Mouse (Mus musculus) limb, embryonic 10.5 days (tissue): ENCODE results near the gene Slc35b1. TPM values are rescaled to one million over a fixed set of nuclear protein-coding genes. Genes with fewer than 3 reads are reported as not detected.

Source experiments
- DNase-seq: peaks from one replicate; pipeline ENCODE4 v3.0.0-alpha.2; 2017; ENCODE audit warnings: low spot score
- H3K27ac ChIP-seq: fragments of 300-500 bp; sonication (generic); 2 replicates; pipeline ENCODE4 v1.5.1; 2016; ENCODE audit warnings: mild to moderate bottlenecking
- H3K27me3 ChIP-seq: fragments of 300-500 bp; sonication (generic); 2 replicates; pipeline ENCODE4 v1.6.1; 2016; ENCODE audit warnings: low read depth, mild to moderate bottlenecking; ENCODE audit not compliant: poor library complexity, severe bottlenecking
- H3K36me3 ChIP-seq: fragments of 300-500 bp; sonication (generic); 2 replicates; pipeline ENCODE4 v1.6.1; 2016; ENCODE audit warnings: mild to moderate bottlenecking, moderate library complexity
- H3K4me1 ChIP-seq: fragments of 300-500 bp; sonication (generic); 2 replicates; pipeline ENCODE4 v1.6.1; 2016
- H3K4me3 ChIP-seq: fragments of 300-500 bp; sonication (generic); 2 replicates; pipeline ENCODE4 v1.5.1; 2016; ENCODE audit warnings: mild to moderate bottlenecking, moderate library complexity
- H3K9me3 ChIP-seq: fragments of 300-500 bp; sonication (generic); replicated peaks from 2 replicates; pipeline ENCODE4 v1.6.1; 2016; ENCODE audit warnings: mild to moderate bottlenecking
- WGBS: fragments of 180-500 bp; shearing (Covaris S2); methylation state at CpG from one replicate; pipeline ENCODE4 v1.1.7; 2016; 5-methylcytosine and 5-hydroxymethylcytosine counted together
- polyA plus RNA-seq: library from polyadenylated mRNA; unstranded; fragments of >200 nt; fragmentation: Nextera tagmentation; extraction: Ambion mirVana; gene quantifications from 2 replicates; pipeline ENCODE4 v1.2.1, GENCODE M21; 2016

Gene Slc35b1
- polyA plus RNA-seq, 1 experiment from 2014 or later: 132 TPM

- DNase-seq: no peak
- Histone ChIP-seq H3K9me3 (no peaks in the 10 kb centered on the region), H3K27me3 (no peaks in the 10 kb centered on the region), H3K27ac (no peak overlapping the region), H3K4me1 (no peaks in the 10 kb centered on the region), H3K4me3 (no peak overlapping the region), H3K36me3 (peaks cover 27% of the 10 kb centered on the region)
- WGBS: 95% methylated on average over 9 of the region's 9 CpGs
Measured at GRCm38 (mm10) chr11:95353226-95353625, 31.3 kb upstream of the Slc35b1 start.

GRCm38 (mm10) chr11:95354228-95354944 is 30.1 kb upstream of the Slc35b1 start:
- Histone ChIP-seq H3K9me3 (no peaks in the 10 kb centered on the region), H3K27ac (no peak overlapping the region), H3K36me3 (peaks cover 19% of the 10 kb centered on the region; the same call in 1 of the 2 replicates), H3K4me3 (no peak overlapping the region), H3K4me1 (no peaks in the 10 kb centered on the region), H3K27me3 (no peaks in the 10 kb centered on the region)
- DNase-seq: no peak
- WGBS: 90% methylated on average over 14 of the region's 14 CpGs

GRCm38 (mm10) chr11:95354945-95355660 is 29.4 kb upstream of the Slc35b1 start:
- H3K36me3 ChIP-seq: peaks cover 17% of the 10 kb centered on the region; the same call in 1 of the 2 replicates
- no peaks in the 10 kb centered on the region for H3K27me3 ChIP-seq
- H3K27ac ChIP-seq: no peak overlapping the region
- DNase-seq: no peak
- 90% methylated on average over 12 of the region's 12 CpGs for WGBS
- H3K4me3 ChIP-seq: no peak overlapping the region
- no peaks in the 10 kb centered on the region for H3K4me1 ChIP-seq
- no peaks in the 10 kb centered on the region for H3K9me3 ChIP-seq

- H3K9me3 ChIP-seq: no peaks in the 10 kb centered on the region
- no peaks in the 10 kb centered on the region for H3K4me1 ChIP-seq
- DNase-seq: no peak
- no peaks in the 10 kb centered on the region for H3K27me3 ChIP-seq
- WGBS: 96% methylated on average over 5 of the region's 5 CpGs
- no peak overlapping the region for H3K4me3 ChIP-seq
- H3K27ac ChIP-seq: no peak overlapping the region
- H3K36me3 ChIP-seq: peaks cover 14% of the 10 kb centered on the region; the same call in 1 of the 2 replicates
Measured at GRCm38 (mm10) chr11:95355661-95356011, 28.9 kb upstream of the Slc35b1 start.

- Histone ChIP-seq H3K4me1 (no peaks in the 10 kb centered on the region), H3K27ac (no peak overlapping the region), H3K4me3 (no peak overlapping the region), H3K27me3 (no peaks in the 10 kb centered on the region), H3K36me3 (peaks cover 10% of the 10 kb centered on the region; the same call in 1 of the 2 replicates), H3K9me3 (no peaks in the 10 kb centered on the region)
- DNase-seq: no peak
- 90% methylated on average over 7 of the region's 7 CpGs for WGBS
Measured at GRCm38 (mm10) chr11:95356039-95356438, 28.5 kb upstream of the Slc35b1 start.

GRCm38 (mm10) chr11:95356469-95357273 is 27.8 kb upstream of the Slc35b1 start:
- Histone ChIP-seq H3K4me3 (no peak overlapping the region), H3K27ac (no peak overlapping the region), H3K9me3 (no peaks in the 10 kb centered on the region), H3K4me1 (no peaks in the 10 kb centered on the region), H3K36me3 (peaks cover 10% of the 10 kb centered on the region; the same call in 1 of the 2 replicates), H3K27me3 (no peaks in the 10 kb centered on the region)
- 87% methylated on average over 17 of the region's 17 CpGs for WGBS
- no peak for DNase-seq

- no peaks in the 10 kb centered on the region for H3K9me3 ChIP-seq
- H3K4me3 ChIP-seq: no peak overlapping the region
- no peaks in the 10 kb centered on the region for H3K27me3 ChIP-seq
- H3K27ac ChIP-seq: no peak overlapping the region
- no peaks in the 10 kb centered on the region for H3K4me1 ChIP-seq
- no peak for DNase-seq
- peaks cover 10% of the 10 kb centered on the region; the same call in 1 of the 2 replicates for H3K36me3 ChIP-seq
- 55% methylated on average over 3 of the region's 3 CpGs for WGBS
Measured at GRCm38 (mm10) chr11:95358263-95358662, 26.2 kb upstream of the Slc35b1 start.

- WGBS: 90% methylated on average over 5 of the region's 5 CpGs
- H3K36me3 ChIP-seq: peaks cover 19% of the 10 kb centered on the region
- peaks cover 6% of the 10 kb centered on the region; the same call in 1 of the 2 replicates for H3K4me1 ChIP-seq
- no peak overlapping the region for H3K4me3 ChIP-seq
- H3K9me3 ChIP-seq: no peaks in the 10 kb centered on the region
- DNase-seq: no peak
- no peak overlapping the region for H3K27ac ChIP-seq
- no peaks in the 10 kb centered on the region for H3K27me3 ChIP-seq
Measured at GRCm38 (mm10) chr11:95364388-95364787, 20.1 kb upstream of the Slc35b1 start.

- WGBS: 91% methylated on average over 10 of the region's 10 CpGs
- Histone ChIP-seq H3K36me3 (peaks cover 26% of the 10 kb centered on the region), H3K27me3 (no peaks in the 10 kb centered on the region), H3K9me3 (no peaks in the 10 kb centered on the region), H3K4me3 (no peak overlapping the region), H3K27ac (no peak overlapping the region), H3K4me1 (peaks cover 6% of the 10 kb centered on the region; the same call in 1 of the 2 replicates)
- DNase-seq: no peak
Measured at GRCm38 (mm10) chr11:95365596-95365995, 18.9 kb upstream of the Slc35b1 start.

- H3K4me3 ChIP-seq: no peak overlapping the region
- 79% methylated on average over 6 of the region's 6 CpGs for WGBS
- peaks cover 32% of the 10 kb centered on the region for H3K36me3 ChIP-seq
- no peak for DNase-seq
- no peaks in the 10 kb centered on the region for H3K27me3 ChIP-seq
- peaks cover 6% of the 10 kb centered on the region; the same call in 1 of the 2 replicates for H3K4me1 ChIP-seq
- H3K9me3 ChIP-seq: no peaks in the 10 kb centered on the region
- no peak overlapping the region for H3K27ac ChIP-seq
Measured at GRCm38 (mm10) chr11:95366280-95366897, 18.1 kb upstream of the Slc35b1 start.

GRCm38 (mm10) chr11:95367011-95367735 is 17.3 kb upstream of the Slc35b1 start:
- 87% methylated on average over 8 of the region's 8 CpGs for WGBS
- H3K4me1 ChIP-seq: peaks cover 6% of the 10 kb centered on the region; the same call in 1 of the 2 replicates
- no peak for DNase-seq
- no peak overlapping the region for H3K27ac ChIP-seq
- peaks cover 38% of the 10 kb centered on the region for H3K36me3 ChIP-seq
- H3K4me3 ChIP-seq: no peak overlapping the region
- H3K27me3 ChIP-seq: no peaks in the 10 kb centered on the region
- H3K9me3 ChIP-seq: no peaks in the 10 kb centered on the region
